Mouse (Mus musculus) common myeloid progenitor, adult 5-6 weeks (primary cell): ENCODE results near the gene Olfr784. TPM values are rescaled to one million over a fixed set of nuclear protein-coding genes. Genes with fewer than 3 reads are reported as not detected.
"Not testable (repeated sequence)": the region's sequence is repeated elsewhere in the genome, so short reads cannot be mapped to it uniquely, and the experiment has no call there.

Experiments
- ATAC-seq: replicated peaks from 2 replicates; pipeline ENCODE4 v1.8.0; 2016; ENCODE audit warnings: low read depth, mild to moderate bottlenecking, moderate TSS enrichment, inconsistent platforms; ENCODE audit not compliant: poor library complexity, severe bottlenecking
- total RNA-seq: library from RNA; stranded (forward); fragments of 200-1000, 187-1606 nt; gene quantifications from 2 replicates; pipeline ENCODE4 v1.2.3, GENCODE M21; 2017

Olfr784 gene
- 0.05 and 0.39 TPM in 2 replicates for total RNA-seq

- ATAC-seq: no peak
These were observed at the start of gene Olfr784 for GRCm38 (mm10) chr10:129383783-129384182. Gene Olfr784, plus strand, starts transcription at chr10:129384083.

DNA sequence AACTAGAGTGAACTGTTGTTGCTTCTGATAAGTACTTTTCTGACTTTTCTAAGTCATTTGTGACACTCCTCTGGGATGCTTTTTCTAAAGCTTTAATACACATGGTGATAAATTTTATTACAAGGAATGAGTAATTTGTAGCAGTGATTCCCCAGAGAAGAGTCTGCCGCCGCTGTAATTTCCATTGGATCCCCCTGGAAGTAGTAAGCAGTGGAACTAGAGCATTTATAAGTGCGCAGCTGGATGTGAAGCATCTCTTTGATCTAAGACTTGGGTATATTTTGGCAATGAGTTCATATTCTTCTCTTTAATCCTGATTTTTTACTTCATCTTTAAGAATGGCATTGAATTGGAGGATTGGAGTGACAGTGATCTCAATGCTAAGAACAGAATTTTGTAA is 35.3 kb upstream of the Olfr784 start, which contains the start of gene Olfr782:
Gene Olfr782 (plus strand): TSS at position 301 of the 400 bp plus-strand sequence.
- no peak for ATAC-seq

- not testable (repeated sequence) for ATAC-seq
These were observed 31.4 kb upstream of the Olfr784 start for GRCm38 (mm10) chr10:129352475-129352874.

- not testable (repeated sequence) for ATAC-seq
These were observed 27.4 kb upstream of the Olfr784 start for GRCm38 (mm10) chr10:129356496-129356895.

- ATAC-seq: no peak
These were observed 26.6 kb upstream of the Olfr784 start for GRCm38 (mm10) chr10:129357307-129357706.

DNA sequence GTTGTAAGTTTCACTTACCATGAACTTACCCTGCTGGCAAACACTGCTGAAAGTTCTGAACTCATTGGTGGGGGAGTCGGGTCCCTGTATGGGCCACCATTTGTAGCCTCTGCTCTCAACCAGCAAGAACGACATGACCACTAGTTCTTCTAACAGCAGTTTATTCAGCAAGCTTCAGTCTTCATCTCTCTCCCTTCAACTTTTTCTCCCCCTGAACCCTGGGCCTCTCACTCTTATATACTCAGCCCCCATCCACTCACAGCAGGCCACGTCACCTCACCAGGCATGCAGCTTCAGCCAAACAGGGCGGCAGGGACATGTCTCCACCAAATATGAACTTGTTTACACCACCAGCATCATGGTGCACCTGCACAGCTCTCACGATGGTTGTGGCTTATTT is 9.8 kb upstream of the Olfr784 start:
- not testable (repeated sequence) for ATAC-seq

DNA sequence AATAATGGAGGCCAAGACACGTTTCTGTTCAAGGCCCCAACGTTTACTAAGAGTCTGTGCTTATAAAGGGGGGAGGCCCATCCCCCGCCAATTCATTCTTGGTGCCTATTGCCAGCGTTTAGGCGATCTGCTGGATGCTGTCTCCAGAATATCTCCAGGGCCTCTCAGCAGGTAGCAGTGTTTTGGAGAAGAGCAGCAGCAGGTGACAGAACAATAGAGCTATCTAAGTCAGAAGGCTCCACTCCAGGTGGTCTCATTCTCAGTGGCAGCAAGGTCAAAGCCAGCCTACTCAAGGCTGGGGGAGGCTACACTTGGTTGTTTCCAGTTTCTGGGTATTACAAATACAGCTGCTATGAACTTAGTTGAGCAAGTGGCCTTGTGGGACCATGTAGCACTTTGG is 17.0 kb downstream of the Olfr784 start:
- no peak for ATAC-seq

GRCm38 (mm10) chr10:129405126-129405525 is 21.2 kb downstream of the Olfr784 start, which contains the start of gene Olfr785:
Gene Olfr785, plus strand, starts transcription at chr10:129405426.
- no peak for ATAC-seq

- ATAC-seq: no peak
These were observed 43.1 kb downstream of the Olfr784 start, which contains the start of gene Olfr786 for GRCm38 (mm10) chr10:129427006-129427405. Gene Olfr786, plus strand, starts transcription at chr10:129427306.

Other genes starting within 250 kb of the Olfr784 start
- not detected in 2 replicates for gene Olfr770, start 245.1 kb upstream of the Olfr784 start, total RNA-seq
- not detected in 2 replicates for gene Olfr771, start 219.3 kb upstream of the Olfr784 start, total RNA-seq
- gene Olfr772, start 206.2 kb upstream of the Olfr784 start, total RNA-seq: not detected in 2 replicates
- gene Olfr773, start 196.7 kb upstream of the Olfr784 start, total RNA-seq: not detected in 2 replicates
- gene Olfr774, start 147.9 kb upstream of the Olfr784 start, total RNA-seq: not detected in 2 replicates
- not detected in 2 replicates for gene Olfr775, start 135.7 kb upstream of the Olfr784 start, total RNA-seq
- gene Olfr776, start 125.0 kb upstream of the Olfr784 start, total RNA-seq: not detected in 2 replicates
- gene Olfr777, start 112.6 kb upstream of the Olfr784 start, total RNA-seq: not detected in 2 replicates
- not detected in 2 replicates for gene Olfr780, start 66.0 kb upstream of the Olfr784 start, total RNA-seq
- not detected in 2 replicates for gene Olfr781, start 55.2 kb upstream of the Olfr784 start, total RNA-seq
- gene Olfr782, start 35.2 kb upstream of the Olfr784 start, total RNA-seq: not detected in 2 replicates
- gene Olfr785, start 21.3 kb downstream of the Olfr784 start, total RNA-seq: not detected in 2 replicates
- not detected in 2 replicates for gene Olfr786, start 43.2 kb downstream of the Olfr784 start, total RNA-seq
- gene Olfr787, start 77.8 kb downstream of the Olfr784 start, total RNA-seq: not detected in 2 replicates
- gene Olfr788, start 86.9 kb downstream of the Olfr784 start, total RNA-seq: not detected in 2 replicates
- not detected in 2 replicates for gene Olfr789, start 100.7 kb downstream of the Olfr784 start, total RNA-seq
- gene Olfr790, start 114.4 kb downstream of the Olfr784 start, total RNA-seq: not detected in 2 replicates
- gene Olfr791, start 137.7 kb downstream of the Olfr784 start, total RNA-seq: not detected in 2 replicates
- not detected in 2 replicates for gene Olfr792, start 155.1 kb downstream of the Olfr784 start, total RNA-seq
- gene Olfr794, start 183.6 kb downstream of the Olfr784 start, total RNA-seq: not detected in 2 replicates
- not detected in 2 replicates for gene Olfr796, start 228.5 kb downstream of the Olfr784 start, total RNA-seq
- gene Olfr798, start 243.9 kb downstream of the Olfr784 start, total RNA-seq: not detected in 2 replicates